ENCODE assay signal across 10 mouse cellular contexts in genomic region chr12:9571276-9571940, GRCm38 (mm10). TPM values are rescaled to one million over a fixed set of nuclear protein-coding genes. Genes with fewer than 3 reads are reported as not detected.
A peak's percentile ranks its signal among the peaks of the same experiment; 100 is the strongest.
DNase-seq lines count a peak whose midpoint lies in the region; ATAC-seq and TF ChIP-seq lines count a peak whose summit lies in the region.
"Had no signal": no experiment of that assay in that cellular context is flagged by ENCODE, and none has a peak within 500 bp of the region (broad histone marks: within the 10 kb centered on the region; RNA-seq: fewer than 3 reads in every experiment).

No protein-coding gene starts in this region.

- peaks cover 0 to 11% of the 10 kb centered on the region in 2 experiments; a peak in 2 of 4 replicates for H3K4me1 ChIP-seq in heart, embryonic 14.5 days (ENCODE audit: control insufficient read depth in 2 of 2, insufficient read depth in 2 of 2, low read length in 2 of 2)
- H3K4me1 ChIP-seq in lung, postnatal 0 days (ENCODE audit: insufficient read depth, low read depth, low read length) = no peaks in the 10 kb centered on the region
- 0 out of 2 replicates have a peak, but pooled peaks cover 11% of the 10 kb centered on the region for H3K4me1 ChIP-seq in heart, embryonic 16.5 days (ENCODE audit: control insufficient read depth, insufficient read depth, low read length)
- peaks cover 12% of the 10 kb centered on the region for H3K4me1 ChIP-seq in stomach, embryonic 15.5 days

- no peak for ATAC-seq in heart, embryonic 14.5 days (ENCODE audit: insufficient number of reproducible peaks, insufficient read depth, low FRiP score, low read depth)
- ATAC-seq in lung, postnatal 0 days = no peak
- no peak for ATAC-seq in heart, embryonic 16.5 days (replicated peaks; ENCODE audit: extremely low read depth, insufficient read depth, low FRiP score)
- no peak for ATAC-seq in stomach, embryonic 15.5 days (ENCODE audit: insufficient read depth, low FRiP score, low read depth)

- intact Hi-C loops in heart, postnatal 25 days (cut with DNase I) = loop anchor here (2.0 to 10.0 kb wide), 5 partner anchors 317 to 966 kb away; no protein-coding TSS in a partner anchor

- no peak overlapping the region for H3K9ac ChIP-seq in heart, embryonic 14.5 days (ENCODE audit: low read length)
- no peak overlapping the region for H3K9ac ChIP-seq in lung, postnatal 0 days (replicated peaks; ENCODE audit: low read depth)
- no peak overlapping the region for H3K9ac ChIP-seq in heart, embryonic 16.5 days (ENCODE audit: low read length)
- no peak overlapping the region for H3K9ac ChIP-seq in stomach, embryonic 15.5 days

- H3K27me3 ChIP-seq in heart, embryonic 14.5 days (ENCODE audit: control insufficient read depth, insufficient read depth, low read length) = peaks cover 63% of the 10 kb centered on the region
- H3K27me3 ChIP-seq in lung, postnatal 0 days (replicated peaks; ENCODE audit: insufficient read depth, low read length) = peaks cover 20% of the 10 kb centered on the region
- peaks cover 40% of the 10 kb centered on the region for H3K27me3 ChIP-seq in heart, embryonic 16.5 days (ENCODE audit: control insufficient read depth, insufficient read depth, low read length)
- 0 out of 2 replicates have a peak, but pooled peaks cover 21% of the 10 kb centered on the region for H3K27me3 ChIP-seq in stomach, embryonic 15.5 days (replicated peaks)

- no peak for DNase-seq in heart, postnatal 25 days (ENCODE audit: low spot score)
- no peak for DNase-seq in lung, postnatal 0 days (ENCODE audit: low spot score)
- DNase-seq in lung, postnatal 14 days = no peak
- DNase-seq in spleen, adult 18-20 months = no peak
- DNase-seq: right cerebral cortex, adult 18-20 months; thymus, adult 18-20 months had no signal

- no peaks in the 10 kb centered on the region for H3K36me3 ChIP-seq in heart, embryonic 14.5 days (ENCODE audit: control insufficient read depth, insufficient read depth, low read length)
- no peaks in the 10 kb centered on the region for H3K36me3 ChIP-seq in lung, postnatal 0 days (ENCODE audit: insufficient read depth, low read length)
- H3K36me3 ChIP-seq in heart, embryonic 16.5 days (ENCODE audit: control insufficient read depth, insufficient read depth) = no peaks in the 10 kb centered on the region
- H3K36me3 ChIP-seq in stomach, embryonic 15.5 days = no peaks in the 10 kb centered on the region

- H3K4me2 ChIP-seq in heart, embryonic 14.5 days (ENCODE audit: low read length) = peak overlapping the region; percentile 92
- peak overlapping the region; percentile 63; the same call in 1 of the 2 replicates for H3K4me2 ChIP-seq in lung, postnatal 0 days (replicated peaks; ENCODE audit: low read depth, low read length)
- peak overlapping the region; percentile 89 for H3K4me2 ChIP-seq in heart, embryonic 16.5 days (ENCODE audit: low read depth, low read length)
- peak overlapping the region; percentile 67 for H3K4me2 ChIP-seq in stomach, embryonic 15.5 days

- TF ChIP-seq EP300 in lung, postnatal 0 days (IDR thresholded peaks at IDR 0.05) = no peak

- H3K27ac ChIP-seq in heart, embryonic 14.5 days (replicated peaks in 1 of 2; ENCODE audit: control insufficient read depth in 1 of 2, insufficient read depth in 1 of 2, low read depth in 2 of 2, low read length in 2 of 2) = no peak overlapping the region
- H3K27ac ChIP-seq in lung, postnatal 0 days (ENCODE audit: low read length) = no peak overlapping the region
- H3K27ac ChIP-seq in heart, embryonic 16.5 days (ENCODE audit: low read length) = no peak overlapping the region
- no peak overlapping the region for H3K27ac ChIP-seq in stomach, embryonic 15.5 days

- 7% methylated on average over 13 of the region's 13 CpGs for WGBS in heart, embryonic 14.5 days
- WGBS in lung, postnatal 0 days = 28% methylated on average over 13 of the region's 13 CpGs
- 13% methylated on average over 13 of the region's 13 CpGs for WGBS in heart, embryonic 16.5 days
- 34% methylated on average over 13 of the region's 13 CpGs for WGBS in stomach, embryonic 15.5 days

- TF ChIP-seq CTCF in lung, postnatal 0 days (IDR thresholded peaks at IDR 0.05) = no peak

- H3K9me3 ChIP-seq in heart, embryonic 14.5 days (ENCODE audit: control insufficient read depth, low read length) = no peaks in the 10 kb centered on the region
- H3K9me3 ChIP-seq in lung, postnatal 0 days (ENCODE audit: low read length) = no peaks in the 10 kb centered on the region
- no peaks in the 10 kb centered on the region for H3K9me3 ChIP-seq in heart, embryonic 16.5 days (replicated peaks; ENCODE audit: control insufficient read depth, low read length)
- no peaks in the 10 kb centered on the region for H3K9me3 ChIP-seq in stomach, embryonic 15.5 days

- peak overlapping the region in 1 of 2 experiments; percentile 52; a peak in 1 of 4 replicates for H3K4me3 ChIP-seq in heart, embryonic 14.5 days (ENCODE audit: control insufficient read depth in 1 of 2, insufficient read depth in 1 of 2, low read depth in 1 of 2, low read length in 2 of 2)
- no peak overlapping the region for H3K4me3 ChIP-seq in lung, postnatal 0 days (ENCODE audit: low read depth, low read length)
- H3K4me3 ChIP-seq in heart, embryonic 16.5 days (ENCODE audit: low read length) = peak overlapping the region; percentile 63
- H3K4me3 ChIP-seq in stomach, embryonic 15.5 days (replicated peaks) = no peak overlapping the region; the same call in 1 of the 2 replicates

RNA-seq across cellular contexts. Expression of gene Osr1, which starts 1.5 kb away (rescaled TPM):
- 6.8 and 16.8 TPM in 2 replicates for polyA plus RNA-seq in heart, embryonic 14.5 days (2014; fragmentation: Nextera tagmentation; extraction: Ambion mirVana)
- 1 to 10 TPM; 3.0 to 5.6 TPM for total RNA-seq in heart, postnatal 25 days (2021)
- 8.2 and 10.8 TPM in 2 replicates for polyA plus RNA-seq in lung, postnatal 0 days (2015; fragmentation: Nextera tagmentation; extraction: Ambion mirVana)
- polyA plus RNA-seq in heart, embryonic 16.5 days (2015; fragmentation: Nextera tagmentation; extraction: Ambion mirVana) = 10.4 and 10.8 TPM in 2 replicates
- polyA plus RNA-seq in stomach, embryonic 15.5 days (2015; fragmentation: Nextera tagmentation; extraction: Ambion mirVana) = 45.5 and 47.2 TPM in 2 replicates
- total RNA-seq: liver, adult 2 months had no signal
- polyA plus RNA-seq: liver, adult 2 months had no signal
